Mouse (Mus musculus) liver, embryonic 16.5 days (tissue): ENCODE measurements around the gene Rfx1. TPM values are rescaled to one million over a fixed set of nuclear protein-coding genes. Genes with fewer than 3 reads are reported as not detected.
A peak's percentile ranks its signal among the peaks of the same experiment; 100 is the strongest.

ENCODE experiments used
- ATAC-seq: fragments of 200-750 bp; cut with Nextera tagmentation; 2 replicates; pipeline ENCODE4 v1.8.0; 2017; ENCODE audit warnings: low read depth, mild to moderate bottlenecking, moderate number of reproducible peaks, moderate library complexity
- H3K27ac ChIP-seq: fragments of 300-500 bp; sonication (generic); 2 replicates; pipeline ENCODE4 v1.5.1; 2014; ENCODE audit warnings: mild to moderate bottlenecking, low read length
- H3K27me3 ChIP-seq: fragments of 300-500 bp; sonication (generic); 2 replicates; pipeline ENCODE4 v1.6.1; 2014; ENCODE audit warnings: low read depth, low read length, mixed read lengths; ENCODE audit not compliant: control insufficient read depth, insufficient read depth
- H3K36me3 ChIP-seq: fragments of 300-500 bp; sonication (generic); 2 replicates; pipeline ENCODE4 v1.6.1; 2014; ENCODE audit warnings: mild to moderate bottlenecking; ENCODE audit not compliant: control insufficient read depth, insufficient read depth
- H3K4me1 ChIP-seq: fragments of 300-500 bp; sonication (generic); 2 replicates; pipeline ENCODE4 v1.6.1; 2014; ENCODE audit warnings: low read depth, low read length, mixed read lengths; ENCODE audit not compliant: control insufficient read depth
- H3K4me2 ChIP-seq: fragments of 300-500 bp; sonication (generic); 2 replicates; pipeline ENCODE4 v1.6.1; 2014; ENCODE audit warnings: low read depth, low read length, mixed read lengths
- H3K4me3 ChIP-seq: fragments of 300-500 bp; sonication (generic); 2 replicates; pipeline ENCODE4 v1.5.1; 2014; ENCODE audit warnings: low read depth, mild to moderate bottlenecking, low read length
- H3K9ac ChIP-seq: fragments of 300-500 bp; sonication (generic); 2 replicates; pipeline ENCODE4 v1.6.1; 2014; ENCODE audit warnings: low read depth, low read length
- H3K9me3 ChIP-seq: fragments of 300-500 bp; sonication (generic); replicated peaks from 2 replicates; pipeline ENCODE4 v1.6.1; 2016; ENCODE audit warnings: low read length; ENCODE audit not compliant: control insufficient read depth
- WGBS: fragments of 180-500 bp; shearing (Covaris S2); extraction: QIAGEN DNeasy Blood & Tissue Kit; methylation state at CpG from one replicate; pipeline ENCODE4 v1.1.7; 2014; ENCODE audit not compliant: insufficient replicate concordance; 5-methylcytosine and 5-hydroxymethylcytosine counted together
- microRNA counts: library from miRNA; unstranded; fragments of <30 nt; microRNA quantifications from one replicate; lab custom pipeline; 2016
- microRNA-seq: library from miRNA; unstranded; fragments of <30 nt; microRNA quantifications from one replicate; pipeline ENCODE4, GENCODE M21; 2016
- polyA plus RNA-seq: library from polyadenylated mRNA; unstranded; fragments of >200 nt; fragmentation: Nextera tagmentation; extraction: Ambion mirVana; gene quantifications from 2 replicates; pipeline ENCODE4 v1.2.1, GENCODE M21; 2015

Gene Rfx1
- polyA plus RNA-seq, 1 experiment from 2014 or later: 2.7 TPM

DNA sequence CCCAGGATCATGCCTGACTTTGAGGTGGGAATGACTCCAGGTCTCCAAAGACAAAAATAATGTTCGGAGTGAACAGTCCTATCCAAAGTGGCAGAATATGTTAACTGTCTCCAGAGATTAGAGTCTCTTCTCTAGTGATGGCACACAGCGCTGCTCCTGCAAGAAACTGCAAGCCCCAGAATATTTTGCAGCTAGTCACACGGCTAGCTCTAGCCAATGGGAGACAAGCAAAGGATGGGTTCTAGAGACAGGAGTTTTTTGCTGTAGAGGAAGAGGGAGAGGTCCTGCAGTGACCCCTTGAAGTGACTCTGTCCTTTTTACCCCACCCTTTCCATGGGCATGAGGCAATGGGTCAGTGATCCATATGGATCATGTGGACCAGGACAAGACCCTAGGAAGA lies 71.2 kb downstream of the Rfx1 start:
- Histone ChIP-seq H3K36me3 (no peaks in the 10 kb centered on the region), H3K4me3 (no peak overlapping the region), H3K4me2 (no peak overlapping the region), H3K9ac (no peak overlapping the region), H3K9me3 (no peaks in the 10 kb centered on the region), H3K27ac (no peak overlapping the region), H3K27me3 (no peaks in the 10 kb centered on the region), H3K4me1 (no peaks in the 10 kb centered on the region)
- 73% methylated on average over 3 of the region's 3 CpGs for WGBS
- ATAC-seq: no peak

DNA sequence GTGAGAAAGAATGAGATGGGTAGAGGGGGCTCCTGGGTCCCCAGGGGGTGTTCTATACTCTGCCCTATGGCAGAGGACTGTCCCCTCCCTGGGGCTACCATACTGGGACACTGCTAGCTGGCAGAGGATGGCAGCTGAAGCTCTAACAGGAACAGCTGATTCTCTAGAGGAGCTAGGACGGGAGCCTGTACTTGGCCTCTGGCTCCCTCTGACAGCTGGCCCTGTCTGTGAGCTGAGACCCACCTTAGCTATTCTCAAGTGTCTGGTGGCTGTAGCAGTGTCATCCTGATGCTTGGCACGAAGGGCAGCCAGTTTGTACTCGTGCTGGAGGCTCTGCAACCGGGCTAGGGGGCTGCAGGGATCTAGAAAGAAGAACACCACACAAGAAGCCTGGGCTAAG lies 74.2 kb downstream of the Rfx1 start:
- no peak for ATAC-seq

DNA sequence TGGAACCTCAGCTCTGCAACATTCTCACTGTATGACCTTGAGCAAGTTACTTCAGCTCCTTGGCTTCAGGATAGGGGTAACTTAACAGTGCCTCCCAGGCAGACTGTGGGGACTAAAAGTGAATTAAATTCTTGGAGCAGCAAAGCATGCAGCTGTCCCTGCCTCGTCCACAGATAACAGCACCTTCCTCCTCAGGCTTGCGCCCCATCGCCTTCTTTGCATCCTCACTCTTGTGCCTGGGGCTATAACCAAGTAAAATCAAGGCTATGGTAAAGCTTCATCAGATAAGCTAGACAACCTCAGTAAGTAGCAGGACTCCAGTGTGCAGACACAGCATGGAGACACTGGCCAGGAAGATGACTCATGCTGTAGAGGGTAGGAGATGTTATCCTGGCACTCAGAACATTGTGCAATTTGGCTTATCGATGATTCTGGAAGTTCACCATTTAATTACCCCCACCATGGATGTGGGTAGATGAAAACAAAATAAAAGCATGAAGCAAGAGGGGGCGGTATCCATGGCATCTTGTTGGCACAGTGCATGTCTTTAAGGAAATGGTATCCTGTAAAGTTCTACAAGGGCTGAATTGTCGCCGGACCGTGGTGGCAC lies 78.1 kb downstream of the Rfx1 start:
- Histone ChIP-seq H3K27me3 (no peaks in the 10 kb centered on the region), H3K4me1 (peaks cover 11% of the 10 kb centered on the region), H3K9me3 (no peaks in the 10 kb centered on the region), H3K4me2 (no peak overlapping the region), H3K27ac (no peak overlapping the region), H3K36me3 (peaks cover 4% of the 10 kb centered on the region; the same call in 1 of the 2 replicates), H3K4me3 (no peak overlapping the region), H3K9ac (no peak overlapping the region)
- no peak for ATAC-seq
- WGBS: 71% methylated on average over 8 of the region's 8 CpGs

More for the DNA sequence above, 74.2 kb downstream of the Rfx1 start:
- H3K36me3 ChIP-seq: peaks cover 4% of the 10 kb centered on the region; the same call in 1 of the 2 replicates
- H3K4me2 ChIP-seq: no peak overlapping the region
- H3K27ac ChIP-seq: no peak overlapping the region
- no peaks in the 10 kb centered on the region for H3K4me1 ChIP-seq
- H3K9me3 ChIP-seq: no peaks in the 10 kb centered on the region
- H3K4me3 ChIP-seq: no peak overlapping the region
- no peak overlapping the region for H3K9ac ChIP-seq
- no peaks in the 10 kb centered on the region for H3K27me3 ChIP-seq
- WGBS: 56% methylated on average over 4 of the region's 4 CpGs

MicroRNAs encoded within 50 kb of the gene (microRNA counts, 519-probe panel; counts per million panel counts)
- 2,767 counts per million, percentile 77 among the panel's probes with 10 or more counts for microRNA mmu-miR-709 (lab: Ali Mortazavi, UCI)

Small RNA genes within 50 kb of the gene (microRNA-seq; reads per million reads assigned to microRNA genes)
- not detected for gene Mir709

Other genes starting within 250 kb of the Rfx1 start
- gene Adgrl1, start 166.7 kb upstream of the Rfx1 start, polyA plus RNA-seq: 0.86 and 1.2 TPM in 2 replicates
- gene Gm10644, start 111.6 kb upstream of the Rfx1 start, polyA plus RNA-seq: 0.41 and 0.43 TPM in 2 replicates
- gene Asf1b, start 111.3 kb upstream of the Rfx1 start, polyA plus RNA-seq: 108 and 110 TPM in 2 replicates
- gene Prkaca, start 93.8 kb upstream of the Rfx1 start, polyA plus RNA-seq: 29.8 and 39.9 TPM in 2 replicates
- gene Samd1, start 69.2 kb upstream of the Rfx1 start, polyA plus RNA-seq: 3.6 and 3.9 TPM in 2 replicates
- 0.56 and 0.58 TPM in 2 replicates for gene 1700067K01Rik, start 65.3 kb upstream of the Rfx1 start, polyA plus RNA-seq
- gene 2210011C24Rik, start 54.7 kb upstream of the Rfx1 start, polyA plus RNA-seq: 0.13 TPM in 1 of 2 replicates, not detected in the other
- 0.15 TPM in 1 of 2 replicates, not detected in the other for gene Palm3, start 45.4 kb upstream of the Rfx1 start, polyA plus RNA-seq
- 0.87 and 1.0 TPM in 2 replicates for gene Il27ra, start 24.2 kb upstream of the Rfx1 start, polyA plus RNA-seq
- gene Rln3, start 21.8 kb upstream of the Rfx1 start, polyA plus RNA-seq: 0.15 TPM in 1 of 2 replicates, not detected in the other
- 0.08 and 0.32 TPM in 2 replicates for gene Gm10643, start 1.7 kb upstream of the Rfx1 start, polyA plus RNA-seq
- gene Dcaf15, start 37.9 kb downstream of the Rfx1 start, polyA plus RNA-seq: 2.4 and 3.0 TPM in 2 replicates
- 0.04 TPM in 1 of 2 replicates, not detected in the other for gene Podnl1, start 59.2 kb downstream of the Rfx1 start, polyA plus RNA-seq
- 5.3 and 5.8 TPM in 2 replicates for gene Cc2d1a, start 81.1 kb downstream of the Rfx1 start, polyA plus RNA-seq
- gene 4930432K21Rik, start 81.2 kb downstream of the Rfx1 start, polyA plus RNA-seq: 0.26 and 0.28 TPM in 2 replicates
- gene Nanos3, start 118.4 kb downstream of the Rfx1 start, polyA plus RNA-seq: not detected in 2 replicates
- 2.2 and 2.8 TPM in 2 replicates for gene Zswim4, start 170.2 kb downstream of the Rfx1 start, polyA plus RNA-seq
- gene D8Ertd738e, start 182.9 kb downstream of the Rfx1 start, polyA plus RNA-seq: 175 and 185 TPM in 2 replicates
- 27.1 and 27.9 TPM in 2 replicates for gene Mri1, start 190.5 kb downstream of the Rfx1 start, polyA plus RNA-seq
- 5.6 and 6.2 TPM in 2 replicates for gene Ccdc130, start 203.5 kb downstream of the Rfx1 start, polyA plus RNA-seq